Mouse (Mus musculus): Measurements from ENCODE around the gene Mpzl1.
A peak's percentile ranks its signal among the peaks of the same experiment; 100 is the strongest.

Gene Mpzl1

GRCm38 (mm10) chr1:165613926-165614325, 20.4 kb downstream of the Mpzl1 start:
- no peak for DNase-seq

GRCm38 (mm10) chr1:165612714-165613113, 21.6 kb downstream of the Mpzl1 start:
- no peak for DNase-seq

GRCm38 (mm10) chr1:165610321-165610999, 23.9 kb downstream of the Mpzl1 start:
- DNase-seq, result no peak

GRCm38 (mm10) chr1:165609495-165610320, 24.6 kb downstream of the Mpzl1 start:
- no peak for DNase-seq

GRCm38 (mm10) chr1:165608904-165609303, 25.4 kb downstream of the Mpzl1 start:
- no peak for DNase-seq

GRCm38 (mm10) chr1:165605774-165606173, 28.6 kb downstream of the Mpzl1 start:
- no peak for DNase-seq

- no peak for DNase-seq
These were observed 29.2 kb downstream of the Mpzl1 start for GRCm38 (mm10) chr1:165605108-165605507.

- no peak for DNase-seq
These were observed 30.1 kb downstream of the Mpzl1 start for GRCm38 (mm10) chr1:165604203-165604602.

GRCm38 (mm10) chr1:165603218-165603617, 31.1 kb downstream of the Mpzl1 start:
- no peak for DNase-seq

GRCm38 (mm10) chr1:165601775-165602280, 32.5 kb downstream of the Mpzl1 start:
- DNase-seq, result no peak

GRCm38 (mm10) chr1:165594699-165595421, 39.5 kb downstream of the Mpzl1 start:
- DNase-seq, result no peak

- DNase-seq, result no peak
These were observed 41.8 kb downstream of the Mpzl1 start for GRCm38 (mm10) chr1:165592295-165593082.

GRCm38 (mm10) chr1:165590760-165591159, 43.6 kb downstream of the Mpzl1 start:
- DNase-seq, result no peak

GRCm38 (mm10) chr1:165589280-165590048, 44.9 kb downstream of the Mpzl1 start:
- no peak for DNase-seq

GRCm38 (mm10) chr1:165587845-165588244, 46.5 kb downstream of the Mpzl1 start:
- DNase-seq, result no peak

GRCm38 (mm10) chr1:165586366-165586765, 48.0 kb downstream of the Mpzl1 start:
- DNase-seq, result no peak

GRCm38 (mm10) chr1:165585389-165586104, 48.8 kb downstream of the Mpzl1 start:
- DNase-seq, result no peak

- peak; percentile 93 for DNase-seq
These were observed 50.7 kb downstream of the Mpzl1 start for GRCm38 (mm10) chr1:165583529-165584184.

GRCm38 (mm10) chr1:165581255-165581654, 53.1 kb downstream of the Mpzl1 start:
- no peak for DNase-seq

GRCm38 (mm10) chr1:165579332-165579731, 55.0 kb downstream of the Mpzl1 start:
- no peak for DNase-seq

Measured in cerebellum, adult 9-10 months (tissue).